Mouse (Mus musculus): ENCODE measurements around the gene Abhd12.
"Not testable (repeated sequence)": the region's sequence is repeated elsewhere in the genome, so short reads cannot be mapped to it uniquely, and the experiment has no call there.

Gene Abhd12

DNA sequence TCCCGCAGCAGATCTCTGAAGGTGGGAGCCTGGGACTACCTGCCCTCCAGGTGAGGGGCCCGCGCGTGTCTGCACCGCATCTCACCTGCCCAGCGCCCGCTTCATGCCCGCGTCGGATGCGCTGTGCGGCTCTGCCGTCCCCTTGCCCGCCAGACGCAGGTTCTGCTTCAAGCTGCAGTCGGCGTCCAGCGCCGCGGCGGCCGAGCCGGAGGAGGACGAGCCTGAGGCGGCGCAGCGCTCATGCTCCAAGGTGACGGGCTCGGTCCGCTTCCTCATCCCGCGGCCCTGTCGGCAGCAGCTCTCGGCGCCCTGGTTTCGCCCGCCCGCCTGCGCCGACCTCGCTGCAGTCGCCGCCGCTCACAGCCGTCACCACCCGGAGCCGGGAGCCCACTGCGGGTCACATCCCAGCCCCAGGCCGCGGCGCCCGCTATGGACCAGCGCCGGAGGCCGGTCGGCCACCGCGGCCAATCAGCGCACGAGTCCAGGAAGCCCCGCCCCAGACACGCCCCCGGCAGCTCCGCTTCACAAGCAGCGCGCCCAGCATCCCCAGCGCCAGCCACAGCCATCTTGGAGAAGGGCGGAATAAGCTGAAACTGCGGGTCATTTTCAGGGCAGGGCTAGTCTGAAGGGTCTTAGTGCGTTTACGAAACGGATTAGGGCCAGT is at the start of gene Abhd12:
Gene Abhd12 (minus strand): TSS at position 470 of the 664 bp plus-strand sequence.
- peak; percentile 71 for DNase-seq (ENCODE audit: extremely low spot score, low read depth, low spot score)

DNA sequence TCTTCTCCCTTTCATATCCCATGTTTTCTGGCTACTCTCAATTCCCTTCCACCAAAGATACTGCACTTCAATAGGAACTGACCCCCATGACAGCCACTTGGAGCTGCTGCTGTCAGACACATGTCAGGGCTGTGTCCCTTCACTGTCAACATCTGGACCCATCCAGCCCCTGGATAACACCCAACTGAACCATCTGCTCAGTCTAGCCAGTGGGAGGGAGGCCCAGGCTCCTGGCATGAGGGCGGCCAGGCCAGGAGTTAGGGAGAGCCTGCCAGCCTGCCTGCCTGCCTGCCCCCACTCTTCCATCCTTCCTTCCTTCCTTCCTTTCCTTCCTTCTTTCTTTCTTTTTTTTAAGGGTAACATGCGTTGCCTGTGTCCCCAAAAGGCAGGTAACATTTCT is 46.7 kb upstream of the Abhd12 start:
- no peak for DNase-seq (ENCODE audit: extremely low spot score, low read depth, low spot score)

DNA sequence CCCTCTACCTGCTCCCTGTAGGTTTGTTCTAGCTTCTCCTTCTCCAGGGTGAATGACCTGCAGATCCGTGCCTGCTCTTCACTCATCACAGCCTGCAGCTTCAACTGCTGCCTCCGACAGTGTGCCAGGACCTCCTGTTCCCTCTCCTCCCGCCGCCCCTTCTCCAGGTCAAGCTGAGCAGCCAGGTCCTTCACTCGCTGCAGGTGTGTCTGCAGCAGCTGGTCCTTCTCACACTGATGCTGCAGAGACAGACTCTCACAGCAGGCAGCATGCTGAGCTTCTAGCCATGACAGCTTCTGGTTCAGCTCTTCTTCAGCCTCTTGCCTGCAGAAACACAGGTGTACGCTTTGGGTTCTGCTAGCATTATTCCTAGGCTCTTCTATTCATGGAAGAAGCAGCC is 45.5 kb upstream of the Abhd12 start:
- DNase-seq (ENCODE audit: extremely low spot score, low read depth, low spot score): no peak

DNA sequence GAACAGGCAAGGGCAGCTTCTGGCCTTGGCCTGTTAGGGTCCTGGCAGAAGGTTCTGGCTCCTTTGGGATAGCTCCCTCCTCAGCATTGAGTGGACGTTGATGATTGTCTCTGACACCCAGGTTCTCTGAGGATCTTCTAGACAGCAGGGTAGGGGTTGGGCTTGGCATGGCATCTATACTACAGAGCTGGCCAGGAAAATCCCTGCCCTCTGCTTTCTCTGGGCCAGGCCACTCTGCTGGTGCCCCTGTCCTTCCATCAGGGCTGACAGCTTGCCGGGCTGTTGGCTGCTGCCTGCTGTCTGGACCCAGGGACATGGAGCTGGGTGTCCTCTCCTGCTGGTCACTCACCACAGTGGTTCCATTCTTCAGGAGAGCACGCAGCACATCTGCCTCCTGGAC is 45.1 kb upstream of the Abhd12 start:
- no peak for DNase-seq (ENCODE audit: extremely low spot score, low read depth, low spot score)

DNA sequence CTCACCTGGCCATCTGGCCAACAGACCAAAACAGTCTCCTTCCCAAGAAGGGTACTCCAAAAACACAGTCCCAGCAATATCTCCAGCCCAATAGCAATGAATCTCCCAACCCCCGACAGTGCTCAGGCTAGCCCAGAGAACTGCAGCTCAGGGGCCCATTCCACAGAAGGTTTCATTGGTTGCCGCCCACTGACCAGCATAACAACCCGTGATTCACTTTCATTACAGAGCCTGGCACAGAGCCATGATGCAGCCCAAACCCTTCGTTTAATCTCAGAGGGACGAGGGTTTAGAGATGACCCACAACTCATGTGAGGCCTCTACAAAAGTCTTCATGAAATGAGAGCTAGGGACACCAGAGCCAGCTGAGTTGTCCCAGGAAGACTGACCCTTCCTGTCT is 44.2 kb upstream of the Abhd12 start:
- DNase-seq (ENCODE audit: extremely low spot score, low read depth, low spot score): no peak

DNA sequence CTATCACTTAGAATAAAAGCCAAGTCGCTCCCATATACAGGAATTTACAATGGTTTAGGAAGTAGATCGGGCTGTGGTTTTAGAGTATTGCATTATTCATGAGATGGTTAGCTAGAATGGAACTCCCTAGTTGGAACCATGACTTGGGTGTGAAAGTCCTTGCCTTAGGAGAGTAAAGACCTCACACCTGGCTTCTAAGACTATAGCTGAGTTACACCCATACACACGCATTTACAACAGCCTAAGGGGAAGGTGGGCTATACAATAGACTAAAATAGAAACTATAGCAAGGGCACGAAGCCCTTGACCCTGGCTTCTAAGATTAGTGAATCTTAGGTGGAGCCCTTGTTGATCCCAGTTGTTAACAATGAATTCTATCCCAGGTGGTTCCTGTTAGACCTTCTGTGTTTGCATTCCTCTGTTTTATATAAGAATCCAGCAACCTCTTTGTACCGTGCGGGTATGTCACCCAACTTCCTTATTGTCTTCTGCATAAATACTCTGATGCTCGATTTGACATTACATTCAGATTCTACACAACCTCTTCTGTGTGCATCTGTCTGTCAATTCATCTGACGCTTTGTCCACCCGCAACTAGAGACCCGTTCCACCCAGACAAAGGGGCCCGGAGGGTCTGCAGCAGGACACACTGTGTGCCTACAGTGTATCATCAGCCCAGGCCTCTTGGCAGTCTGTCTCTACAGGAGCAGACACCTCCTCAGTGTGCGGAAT is 43.5 kb upstream of the Abhd12 start:
- DNase-seq (ENCODE audit: extremely low spot score, low read depth, low spot score): not testable (repeated sequence)

DNA sequence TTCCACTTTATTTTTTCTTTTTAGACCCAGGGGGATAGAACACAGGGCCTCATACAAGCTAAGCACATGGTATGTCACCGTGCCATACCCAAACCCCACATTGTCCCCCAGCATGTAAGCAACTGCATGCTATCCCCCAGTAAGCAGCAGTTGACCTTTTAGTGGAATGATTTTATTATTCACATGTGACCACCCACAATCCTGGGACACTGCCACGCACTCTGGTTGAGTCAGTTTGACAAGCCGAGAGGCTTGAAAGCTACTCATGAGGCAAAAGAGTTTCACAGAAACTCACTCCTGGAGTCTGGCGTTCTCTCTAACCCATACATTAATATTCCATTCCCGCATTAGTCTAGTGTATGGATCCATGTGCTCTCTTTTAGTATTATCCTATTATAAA is 42.8 kb upstream of the Abhd12 start:
- not testable (repeated sequence) for DNase-seq (ENCODE audit: extremely low spot score, low read depth, low spot score)

DNA sequence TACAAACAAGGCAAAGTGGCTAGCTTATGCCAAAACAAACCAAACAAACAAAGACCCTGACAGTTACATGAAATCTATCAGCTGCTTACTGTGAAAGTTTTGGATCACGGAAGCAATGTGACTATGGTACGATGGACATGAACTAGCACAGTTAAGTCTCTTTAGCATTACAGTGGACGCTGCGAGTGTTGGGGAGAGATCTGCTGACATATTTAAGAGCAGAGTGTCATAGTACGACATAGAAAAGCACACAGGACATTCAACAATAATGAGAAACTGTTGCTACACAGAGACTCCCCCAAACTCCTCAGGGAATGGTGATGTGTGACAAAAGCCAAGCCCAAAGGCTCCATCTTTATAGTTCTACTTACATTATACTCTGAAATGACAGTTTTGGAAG is 39.5 kb upstream of the Abhd12 start:
- DNase-seq (ENCODE audit: extremely low spot score, low read depth, low spot score): no peak

DNA sequence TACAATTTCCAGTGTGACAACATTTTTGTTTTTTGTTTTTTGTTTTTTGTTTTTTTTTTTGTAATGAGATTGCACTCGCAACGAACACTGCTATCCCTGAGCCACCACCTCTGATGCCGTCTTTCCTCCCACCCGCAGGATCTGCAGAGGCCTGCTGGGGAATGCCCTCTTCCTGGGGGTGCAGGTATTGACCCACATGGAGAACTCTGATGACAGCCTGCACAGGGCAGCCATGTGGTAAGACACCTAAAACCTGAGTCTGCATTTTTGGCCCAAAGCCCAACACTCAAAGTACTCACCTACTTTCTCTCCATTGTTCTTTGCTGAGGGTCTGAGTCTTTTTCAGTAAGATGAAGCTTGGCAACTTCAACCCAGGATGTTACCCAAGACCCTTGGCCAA is 30.1 kb upstream of the Abhd12 start:
- no peak for DNase-seq (ENCODE audit: extremely low spot score, low read depth, low spot score)

DNA sequence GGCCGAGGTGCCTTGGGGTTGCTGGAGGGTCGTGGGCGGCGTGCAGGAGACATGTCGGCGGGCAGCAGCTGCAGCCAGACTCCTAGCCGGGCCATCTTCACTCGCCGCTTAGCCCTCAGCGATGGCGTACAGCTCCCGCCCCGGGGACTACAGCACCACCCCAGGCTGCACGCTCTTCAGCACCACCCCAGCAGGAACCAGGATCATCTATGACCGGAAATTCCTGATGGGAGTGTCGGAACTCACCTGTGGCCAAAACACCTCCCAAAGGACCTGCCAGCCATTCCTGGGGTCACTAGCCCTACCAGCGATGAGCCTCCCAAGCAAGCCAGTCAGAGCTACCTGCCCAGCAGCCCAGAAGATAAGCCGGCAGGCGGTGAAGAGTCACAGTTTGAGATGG is 28.9 kb upstream of the Abhd12 start:
- DNase-seq (ENCODE audit: extremely low spot score, low read depth, low spot score): no peak

DNA sequence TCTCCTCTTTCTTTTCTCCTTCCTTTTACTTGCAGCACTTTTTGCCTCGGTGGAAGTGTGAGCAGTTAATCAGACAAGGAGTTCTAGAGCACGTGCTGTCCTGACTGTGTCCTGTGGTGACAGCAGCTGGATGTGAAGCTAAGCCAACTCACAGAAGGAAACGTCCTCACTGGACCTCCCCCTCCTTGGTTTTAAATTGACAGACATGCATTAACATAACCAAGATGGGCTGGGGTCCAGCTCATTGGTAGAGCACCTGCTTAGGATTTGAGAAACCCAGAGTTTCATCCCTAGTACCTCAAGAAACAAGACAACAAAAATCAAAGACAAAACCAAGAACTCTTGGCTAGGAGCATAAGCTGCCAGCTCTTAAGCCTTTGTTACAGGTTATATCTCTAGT is 26.3 kb upstream of the Abhd12 start:
- no peak for DNase-seq (ENCODE audit: extremely low spot score, low read depth, low spot score)

DNA sequence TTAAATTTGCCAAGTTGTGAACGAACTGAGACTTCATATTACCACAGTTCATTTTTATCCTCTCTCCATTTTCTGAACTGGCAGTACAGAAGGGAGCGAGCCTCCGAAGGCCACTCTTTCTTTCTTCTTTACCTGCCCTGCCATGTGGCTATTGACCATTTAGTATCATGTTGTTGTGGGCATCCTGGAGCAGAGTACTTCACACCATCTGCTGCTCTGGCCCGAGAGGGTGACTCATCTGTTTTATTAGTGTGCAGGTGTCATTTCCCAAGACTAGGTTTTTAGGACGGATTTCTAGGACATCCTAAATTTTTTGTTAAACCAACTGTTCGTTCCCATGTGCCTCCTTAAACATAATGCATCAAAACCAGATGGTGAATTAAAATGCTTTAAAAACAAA is 24.6 kb upstream of the Abhd12 start:
- DNase-seq (ENCODE audit: extremely low spot score, low read depth, low spot score): no peak

DNA sequence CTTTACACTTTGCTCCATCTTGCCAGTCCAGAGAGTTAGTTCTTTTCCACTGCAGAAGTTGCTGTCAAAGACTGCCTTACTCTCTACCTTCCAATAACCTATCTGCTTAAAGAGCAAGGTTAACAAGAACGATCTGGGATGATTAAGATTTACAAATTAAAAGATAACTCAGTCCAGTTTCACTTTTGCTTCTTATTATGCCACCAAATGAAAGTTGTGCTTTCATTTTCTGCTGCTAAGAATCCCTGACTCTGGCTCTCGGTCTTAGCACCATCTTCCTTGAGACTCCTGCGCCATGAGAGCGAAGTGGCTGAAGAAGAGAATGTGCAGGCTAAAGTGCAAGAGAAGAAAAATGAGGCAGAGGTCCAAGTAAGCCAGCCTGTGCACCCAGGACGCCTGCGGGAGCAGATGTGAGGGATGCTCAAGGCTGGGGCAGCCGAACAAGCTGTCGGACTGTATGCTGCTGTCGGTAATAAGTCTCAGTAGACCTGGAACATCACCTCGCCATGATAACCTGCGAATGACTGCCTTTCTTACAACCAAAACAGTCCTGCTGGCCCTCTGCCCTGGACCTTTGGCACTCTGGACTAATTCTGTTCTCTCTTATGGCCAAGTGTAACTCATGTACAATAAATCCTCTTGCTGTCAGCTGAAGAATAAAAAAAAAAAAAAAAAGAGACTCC is 22.6 kb upstream of the Abhd12 start:
- DNase-seq (ENCODE audit: extremely low spot score, low read depth, low spot score): no peak

DNA sequence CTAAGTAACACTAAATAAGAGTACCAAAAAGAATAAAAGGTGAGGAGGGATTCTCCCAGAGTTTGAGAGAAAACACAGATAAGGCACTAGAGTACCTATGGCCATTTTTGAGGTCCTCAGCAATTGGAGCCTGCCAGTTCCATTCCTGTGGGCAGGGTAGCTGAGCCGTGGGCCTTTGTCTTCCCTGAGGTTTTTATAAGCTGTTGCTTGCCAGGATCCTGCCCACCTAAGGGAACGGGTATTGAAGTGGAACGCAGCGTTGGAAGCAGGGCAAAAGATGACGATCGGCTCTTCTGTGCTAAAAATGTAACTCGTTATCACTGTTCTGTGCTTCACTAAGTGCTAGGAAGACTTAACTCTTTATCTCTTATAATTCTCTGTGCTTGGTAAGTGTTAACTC is 19.0 kb upstream of the Abhd12 start:
- DNase-seq (ENCODE audit: extremely low spot score, low read depth, low spot score): no peak

DNA sequence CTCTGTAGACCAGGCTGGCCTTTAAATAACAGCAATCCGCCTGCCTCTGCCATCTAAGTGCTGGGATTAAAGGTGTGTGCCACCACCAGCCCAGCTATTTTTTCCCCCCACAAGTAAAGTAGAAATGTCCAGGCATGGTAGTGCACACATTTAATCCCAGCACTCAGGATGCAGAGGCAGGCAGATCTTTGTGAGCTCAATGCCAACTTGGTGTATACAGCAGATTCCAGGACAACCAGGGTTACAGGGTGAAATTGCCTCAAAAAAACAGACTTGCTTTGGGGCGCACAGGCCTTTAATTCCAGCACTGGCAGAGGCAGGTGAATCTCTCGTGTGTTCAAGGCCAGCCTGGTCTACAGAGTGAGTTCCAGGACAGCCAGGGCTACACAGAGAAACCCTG is 18.5 kb upstream of the Abhd12 start:
- no peak for DNase-seq (ENCODE audit: extremely low spot score, low read depth, low spot score)

DNA sequence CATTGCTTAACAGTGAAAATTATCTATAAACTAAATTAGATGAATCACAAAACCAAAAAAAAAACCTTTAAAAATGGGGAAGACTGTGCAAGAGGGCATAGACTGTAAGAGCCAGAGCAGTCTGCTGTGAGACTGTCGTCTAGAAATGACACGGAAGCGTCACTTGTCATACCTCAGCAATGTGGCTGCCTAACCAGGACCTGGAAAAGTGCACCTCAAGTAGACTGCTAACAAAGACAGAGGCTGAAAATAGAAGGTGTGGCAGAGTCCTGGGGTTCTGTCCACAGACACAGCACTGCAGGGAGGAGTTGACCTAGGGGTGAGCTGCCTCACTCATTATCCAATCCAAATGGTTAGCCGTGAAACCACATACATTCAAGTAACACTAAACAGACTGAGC is 17.6 kb upstream of the Abhd12 start:
- no peak for DNase-seq (ENCODE audit: extremely low spot score, low read depth, low spot score)

DNA sequence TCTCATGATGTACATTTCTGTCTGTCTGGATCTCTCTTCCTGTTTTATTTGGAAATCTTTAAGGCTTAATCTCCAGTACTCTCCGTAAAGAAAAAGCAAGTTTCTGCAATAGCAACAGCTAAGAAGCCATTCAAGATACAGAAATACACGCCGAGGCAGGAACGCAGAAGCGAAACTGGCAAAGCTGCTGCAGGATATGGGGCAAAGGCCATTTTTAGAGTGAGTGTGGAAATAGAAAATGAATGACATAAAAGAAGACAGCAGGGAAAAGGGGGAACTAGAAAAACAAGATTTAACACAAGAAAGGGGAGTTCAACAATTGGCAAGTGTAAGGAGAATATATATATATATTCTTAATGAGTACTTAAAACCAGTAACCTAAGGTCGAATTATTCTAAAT is 17.2 kb upstream of the Abhd12 start:
- DNase-seq (ENCODE audit: extremely low spot score, low read depth, low spot score): no peak

DNA sequence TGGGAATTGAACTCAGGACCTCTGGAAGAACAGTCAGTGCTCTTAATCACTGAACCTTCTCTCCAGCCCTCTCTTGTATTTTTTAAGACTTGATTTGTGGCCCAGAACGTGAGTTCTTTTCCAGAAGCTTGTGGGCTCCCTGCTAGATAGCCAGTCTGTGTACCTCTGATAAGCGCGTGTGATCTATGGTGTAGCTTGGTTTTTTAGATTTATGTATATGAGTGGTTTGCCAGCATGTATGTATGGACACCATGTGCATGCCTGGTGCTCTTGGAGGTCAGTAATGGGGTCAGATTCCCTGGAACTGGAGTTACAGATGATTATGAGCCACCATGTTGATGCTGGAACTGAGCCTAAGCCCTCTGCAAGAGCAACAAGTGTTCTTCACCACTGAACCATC is 16.0 kb upstream of the Abhd12 start:
- DNase-seq (ENCODE audit: extremely low spot score, low read depth, low spot score): no peak

DNA sequence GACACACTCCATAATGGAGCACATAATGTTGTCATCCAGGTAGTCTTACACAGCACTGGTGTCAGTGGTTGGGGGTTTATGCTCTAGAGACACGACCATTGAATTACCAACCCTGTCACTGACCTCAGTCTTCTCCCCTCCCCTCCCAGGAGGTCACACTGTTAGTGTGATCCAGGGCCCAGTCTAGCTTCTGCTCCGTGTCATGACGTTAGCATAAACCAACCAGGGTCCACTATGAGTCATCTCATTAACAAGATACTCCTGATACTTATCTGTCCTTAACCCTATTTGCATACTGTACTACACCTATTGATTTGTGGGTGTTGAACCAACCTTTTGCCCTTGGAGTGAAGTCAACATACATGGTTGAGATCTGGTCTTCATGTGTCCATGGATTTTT is 14.2 kb upstream of the Abhd12 start:
- DNase-seq (ENCODE audit: extremely low spot score, low read depth, low spot score): no peak

DNA sequence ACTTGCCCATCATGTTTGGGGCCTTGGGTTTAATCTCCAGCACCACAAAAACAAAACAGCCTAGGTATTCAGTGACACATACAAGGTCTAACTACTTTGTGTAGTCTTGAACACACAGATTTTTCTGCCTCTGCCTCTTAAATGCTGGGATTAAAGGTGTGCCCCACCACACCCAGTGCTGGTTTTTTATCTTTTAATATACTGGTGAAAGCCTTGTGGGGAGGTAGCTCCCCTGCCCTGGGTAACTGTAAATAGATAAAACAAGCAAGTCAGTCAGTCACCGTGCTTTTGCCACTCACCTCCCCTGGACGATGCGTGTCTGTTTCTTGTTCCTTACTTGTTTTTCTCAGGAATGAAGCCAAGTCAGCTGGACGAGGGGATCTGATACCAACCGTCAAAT is 11.2 kb upstream of the Abhd12 start:
- DNase-seq (ENCODE audit: extremely low spot score, low read depth, low spot score): no peak

DNA sequence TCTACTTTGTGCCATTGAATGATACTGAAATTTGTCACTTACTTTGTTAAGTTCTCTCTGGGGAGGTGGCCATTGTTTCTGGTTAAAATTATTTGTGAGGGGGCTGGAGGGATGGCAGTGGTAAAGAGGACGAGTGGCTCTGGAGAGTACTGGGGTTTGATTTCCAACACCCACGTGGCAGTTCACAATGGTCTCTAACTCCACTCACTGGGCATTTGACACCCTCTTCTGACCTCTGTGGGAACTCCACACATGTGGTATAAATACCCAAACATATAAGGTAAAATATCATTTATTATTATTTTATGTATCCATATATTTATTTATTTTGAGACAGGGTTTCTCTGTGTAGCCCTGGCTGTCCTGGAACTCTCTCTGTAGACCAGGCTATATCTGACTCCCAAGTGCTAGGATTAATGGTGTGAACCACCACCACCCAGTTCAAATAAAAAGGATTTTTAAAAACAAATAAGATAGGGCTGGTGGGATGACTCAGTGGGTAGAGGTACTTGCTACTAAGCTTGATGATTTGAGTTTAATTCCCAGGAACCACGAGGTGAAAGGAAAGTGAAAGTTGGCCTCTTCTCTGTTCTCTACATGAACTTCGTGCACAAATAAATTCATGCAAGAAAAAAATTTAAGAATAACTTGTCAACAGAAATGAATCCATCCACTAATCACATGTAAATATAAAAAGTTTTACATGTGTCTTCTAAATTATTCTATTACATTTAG is 10.4 kb upstream of the Abhd12 start:
- no peak for DNase-seq (ENCODE audit: extremely low spot score, low read depth, low spot score)
